ENCODE assay signal across 15 mouse cellular contexts in genomic region chr19:45911236-45912025, GRCm38 (mm10).
A peak's percentile ranks its signal among the peaks of the same experiment; 100 is the strongest.
DNase-seq lines count a peak whose midpoint lies in the region; ATAC-seq and TF ChIP-seq lines count a peak whose summit lies in the region.
"Had no signal": no experiment of that assay in that cellular context is flagged by ENCODE, and none has a peak within 500 bp of the region (broad histone marks: within the 10 kb centered on the region; RNA-seq: fewer than 3 reads in every experiment).

No protein-coding gene starts in this region.

- no peak overlapping the region for H3K4me3 ChIP-seq in forebrain, embryonic 14.5 days (ENCODE audit: low read depth, low read length)
- H3K4me3 ChIP-seq in forebrain, embryonic 11.5 days (ENCODE audit: low read depth, low read length), result no peak overlapping the region
- H3K4me3 ChIP-seq in layer of hippocampus, adult 2 months, result no peak overlapping the region
- H3K4me3 ChIP-seq: forebrain, embryonic 12.5 days; liver, embryonic 12.5 days; midbrain, embryonic 12.5 days; stomach, embryonic 15.5 days had no signal

- H3K4me2 ChIP-seq in forebrain, embryonic 14.5 days (ENCODE audit: low read length), result no peak overlapping the region
- H3K4me2 ChIP-seq in forebrain, embryonic 11.5 days (ENCODE audit: low read depth, low read length, severe bottlenecking), result no peak overlapping the region
- H3K4me2 ChIP-seq: forebrain, embryonic 12.5 days; liver, embryonic 12.5 days; midbrain, embryonic 12.5 days; stomach, embryonic 15.5 days had no signal

- no peak for ATAC-seq in forebrain, embryonic 14.5 days
- no peak for ATAC-seq in forebrain, embryonic 11.5 days (replicated peaks; ENCODE audit: low FRiP score)
- ATAC-seq: hindbrain, embryonic 16.5 days; liver, embryonic 12.5 days had no signal

- no peaks in the 10 kb centered on the region for H3K4me1 ChIP-seq in forebrain, embryonic 14.5 days (ENCODE audit: control insufficient read depth, insufficient read depth, low read length)
- H3K4me1 ChIP-seq in forebrain, embryonic 11.5 days (replicated peaks; ENCODE audit: control insufficient read depth, insufficient read depth, low read length), result no peaks in the 10 kb centered on the region
- H3K4me1 ChIP-seq: forebrain, embryonic 12.5 days; liver, embryonic 12.5 days; stomach, embryonic 15.5 days had no signal

- no peaks in the 10 kb centered on the region for H3K9me3 ChIP-seq in forebrain, embryonic 14.5 days (replicated peaks; ENCODE audit: control insufficient read depth, low read length)
- H3K9me3 ChIP-seq in forebrain, embryonic 11.5 days (ENCODE audit: control insufficient read depth, low read length), result no peaks in the 10 kb centered on the region
- H3K9me3 ChIP-seq: forebrain, embryonic 12.5 days; G1E; liver, embryonic 12.5 days; midbrain, embryonic 12.5 days; stomach, embryonic 15.5 days had no signal

- no peak overlapping the region for H3K9ac ChIP-seq in forebrain, embryonic 14.5 days (ENCODE audit: low read length)
- no peak overlapping the region for H3K9ac ChIP-seq in forebrain, embryonic 11.5 days (ENCODE audit: low read length)
- H3K9ac ChIP-seq: forebrain, embryonic 12.5 days; liver, embryonic 12.5 days; midbrain, embryonic 12.5 days; stomach, embryonic 15.5 days had no signal

- no peaks in the 10 kb centered on the region for H3K36me3 ChIP-seq in forebrain, embryonic 14.5 days (ENCODE audit: control insufficient read depth, insufficient read depth, low read length)
- no peaks in the 10 kb centered on the region for H3K36me3 ChIP-seq in forebrain, embryonic 11.5 days (ENCODE audit: control insufficient read depth, insufficient read depth, low read length)
- H3K36me3 ChIP-seq: forebrain, embryonic 12.5 days; liver, embryonic 12.5 days; stomach, embryonic 15.5 days had no signal

- DNase-seq in forebrain, embryonic 14.5 days (ENCODE audit: low spot score), result peak; percentile 22
- no peak for DNase-seq in forebrain, embryonic 11.5 days (ENCODE audit: low spot score)
- DNase-seq in layer of hippocampus, adult 2 months (ENCODE audit: low spot score in 2 of 2), result peak in 1 of 2 experiments; percentile 19
- DNase-seq in layer of hippocampus, postnatal 14 days (ENCODE audit: low spot score in 2 of 2), result no peak
- peak; percentile 58 for DNase-seq in brain, adult 2 months (ENCODE audit: low read depth, low spot score)
- peak; percentile 32 to 55 for DNase-seq in cerebellum, postnatal 10 days
- no peak for DNase-seq in thymus, postnatal 36 days
- DNase-seq in kidney, postnatal 4 days, result no peak
- DNase-seq: lung, postnatal 14 days had no signal

- no peak overlapping the region for H3K27ac ChIP-seq in forebrain, embryonic 14.5 days (ENCODE audit: low read depth, low read length)
- H3K27ac ChIP-seq in forebrain, embryonic 11.5 days (ENCODE audit: low read depth, low read length), result no peak overlapping the region
- H3K27ac ChIP-seq in layer of hippocampus, adult 2 months, result peak overlapping the region; percentile 70
- H3K27ac ChIP-seq: forebrain, embryonic 12.5 days; liver, embryonic 12.5 days; midbrain, embryonic 12.5 days; stomach, embryonic 15.5 days had no signal

- 54% methylated on average over 10 of the region's 10 CpGs for WGBS in forebrain, embryonic 14.5 days
- WGBS in forebrain, embryonic 11.5 days, result 79% methylated on average over 10 of the region's 10 CpGs

- no peak for TF ChIP-seq CTCF in layer of hippocampus, adult 2 months (conservative IDR thresholded peaks at IDR 0.05)

- no peaks in the 10 kb centered on the region for H3K27me3 ChIP-seq in forebrain, embryonic 14.5 days (replicated peaks; ENCODE audit: control insufficient read depth, insufficient read depth, low read length)
- no peaks in the 10 kb centered on the region for H3K27me3 ChIP-seq in forebrain, embryonic 11.5 days (ENCODE audit: control insufficient read depth, insufficient read depth, low read length)
- H3K27me3 ChIP-seq: forebrain, embryonic 12.5 days; liver, embryonic 12.5 days; midbrain, embryonic 12.5 days; stomach, embryonic 15.5 days had no signal

Comparison
In these comparisons a context has a peak if more than half of its experiments do, and no peak if none do; other contexts are left out.
1. DNase-seq: peak in forebrain, embryonic 14.5 days (single experiment), brain, adult 2 months (single experiment) and cerebellum, postnatal 10 days (2 of 2); none in forebrain, embryonic 11.5 days (single experiment), layer of hippocampus, postnatal 14 days (0 of 2), thymus, postnatal 36 days (0 of 2) and kidney, postnatal 4 days (0 of 2).